Mouse (Mus musculus) heart, adult 2 months (tissue): ENCODE results near the gene Gm10553. TPM values are rescaled to one million over a fixed set of nuclear protein-coding genes. Genes with fewer than 3 reads are reported as not detected.
"Not testable (repeated sequence)": the region's sequence is repeated elsewhere in the genome, so short reads cannot be mapped to it uniquely, and the experiment has no call there.

Experiments
- DNase-seq, 2 experiments: peaks; one replicate each; pipeline ENCODE4 v3.0.0; 2021
- H3K27ac ChIP-seq: fragments of 200-600 bp; 2 replicates; pipeline ENCODE4 v1.8.1; 2022
- H3K27me3 ChIP-seq: fragments of 200-500 bp; 2 replicates; pipeline ENCODE4 v1.6.1; 2012; ENCODE audit warnings: mild to moderate bottlenecking, low read length, inconsistent platforms, mixed read lengths; ENCODE audit not compliant: control insufficient read depth, insufficient read depth
- H3K36me3 ChIP-seq: fragments of 200-500 bp; 2 replicates; pipeline ENCODE4 v1.6.1; 2012; ENCODE audit warnings: low read length, inconsistent platforms; ENCODE audit not compliant: control insufficient read depth, insufficient read depth
- H3K4me1 ChIP-seq: fragments of 200-500 bp; 2 replicates; pipeline ENCODE4 v1.6.1; 2011; ENCODE audit warnings: low read length; ENCODE audit not compliant: control insufficient read depth, insufficient read depth
- H3K4me3 ChIP-seq: fragments of 200-600 bp; 2 replicates; pipeline ENCODE4 v1.8.1; 2022
- H3K79me2 ChIP-seq: fragments of 200-500 bp; replicated peaks from 2 replicates; pipeline ENCODE4 v1.6.1; 2012; ENCODE audit warnings: mild to moderate bottlenecking, inconsistent platforms, low read length, moderate library complexity, mixed read lengths; ENCODE audit not compliant: control insufficient read depth, insufficient read depth
- H3K9ac ChIP-seq: fragments of 200-500 bp; 2 replicates; pipeline ENCODE4 v1.6.1; 2012; ENCODE audit warnings: low read depth, mild to moderate bottlenecking, control low read depth, inconsistent platforms, low read length, mixed read lengths
- CTCF ChIP-seq: fragments of 200-600 bp; IDR thresholded peaks from 2 replicates; pipeline ENCODE4 v1.8.1; 2022; ENCODE audit warnings: antibody characterized with exemption, mild to moderate bottlenecking, moderate library complexity
- WGBS: fragments of 180-500 bp; shearing (Covaris S2); methylation state at CpG from one replicate; pipeline ENCODE4 v1.1.7; 2018; 5-methylcytosine and 5-hydroxymethylcytosine counted together
- intact Hi-C: fragments of 180-260 bp; cut with DNase I; formaldehyde crosslinking; loops from one replicate; pipeline ENCODE4 v1.15.1; 2025
- polyA plus RNA-seq: library from polyadenylated mRNA; depleted of rRNA; stranded (reverse); fragments of >200 nt; gene quantifications from 2 replicates; pipeline ENCODE4 v1.2.3, GENCODE M21; 2012; rRNA removed
- total RNA-seq, 2 experiments: library from RNA; stranded (reverse); gene quantifications; 2 replicates each; pipeline ENCODE4 v1.2.3; 2021

The Gm10553 gene
- total and polyA plus RNA-seq, 3 experiments = not detected

GRCm38 (mm10) chr1:85114666-85115402 lies 14.9 kb downstream of the Gm10553 start:
- H3K79me2 ChIP-seq, H3K4me3 ChIP-seq, H3K9ac ChIP-seq, H3K27ac ChIP-seq, H3K4me1 ChIP-seq, H3K27me3 ChIP-seq, intact Hi-C loops, H3K36me3 ChIP-seq: not testable (repeated sequence)
- peak; percentile 57 for TF ChIP-seq CTCF
- 48% methylated on average over 6 of the region's 6 CpGs for WGBS
- DNase-seq = peak in 1 of 2 experiments; percentile 52

- H3K27me3 ChIP-seq, H3K27ac ChIP-seq, H3K4me3 ChIP-seq, H3K79me2 ChIP-seq, intact Hi-C loops, DNase-seq, H3K4me1 ChIP-seq, H3K36me3 ChIP-seq, H3K9ac ChIP-seq: not testable (repeated sequence)
- WGBS = 42% methylated on average over 4 of the region's 6 CpGs
Measured at GRCm38 (mm10) chr1:85117537-85117936, 17.6 kb downstream of the Gm10553 start.

DNA sequence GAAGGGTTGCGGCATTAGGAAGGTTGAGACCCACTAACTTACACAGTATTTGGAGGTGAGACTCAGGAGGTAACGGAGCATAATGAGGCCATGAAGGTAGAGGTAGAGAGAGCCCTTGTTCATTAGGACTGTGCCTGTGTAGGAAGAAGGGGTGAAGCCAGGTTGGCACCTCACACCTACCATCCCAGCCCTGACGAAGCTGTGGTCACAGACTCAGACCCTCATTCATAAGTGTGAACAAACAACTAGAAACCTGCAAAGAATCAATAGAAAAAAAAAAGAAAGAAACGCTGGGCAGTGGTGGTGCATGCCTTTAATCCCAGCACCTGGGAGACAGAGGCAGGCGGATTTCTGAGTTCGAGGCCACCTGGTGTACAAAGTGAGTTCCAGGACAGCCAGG lies 18.4 kb downstream of the Gm10553 start:
- DNase-seq, intact Hi-C loops, H3K4me1 ChIP-seq: not testable (repeated sequence)

GRCm38 (mm10) chr1:85121841-85122240 lies 21.9 kb downstream of the Gm10553 start:
- 75% methylated on average over 4 of the region's 4 CpGs for WGBS
- not testable (repeated sequence) for DNase-seq

More for the DNA sequence above, 18.4 kb downstream of the Gm10553 start:
- not testable (repeated sequence) for H3K9ac ChIP-seq, H3K4me3 ChIP-seq, H3K27ac ChIP-seq, H3K27me3 ChIP-seq, H3K36me3 ChIP-seq, H3K79me2 ChIP-seq
- WGBS = 70% methylated on average over 5 of the region's 6 CpGs

DNA sequence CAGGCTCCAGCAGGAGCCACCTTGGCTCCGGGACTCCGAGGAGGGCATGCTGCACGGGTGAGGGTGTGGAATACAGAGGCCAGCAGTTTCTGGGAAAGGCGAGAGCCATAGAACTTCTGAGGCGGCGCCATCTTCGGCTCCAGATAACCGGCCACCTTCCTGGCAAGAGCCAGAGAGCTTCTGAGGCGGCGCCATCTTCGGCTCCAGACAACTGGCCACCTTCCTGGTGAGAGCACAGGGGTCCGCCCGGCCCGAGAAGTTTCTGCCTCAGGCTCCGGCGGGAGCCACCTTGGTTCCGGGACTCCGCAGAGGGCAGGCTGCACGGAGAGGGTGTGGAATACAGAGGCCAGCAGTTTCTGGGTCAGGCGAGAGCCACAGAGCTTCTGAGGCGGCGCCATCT lies 33.7 kb downstream of the Gm10553 start:
- H3K27ac ChIP-seq, intact Hi-C loops: not testable (repeated sequence)
- WGBS = 87% methylated on average over 22 of the region's 22 CpGs

More at GRCm38 (mm10) chr1:85121841-85122240, 21.9 kb downstream of the Gm10553 start:
- H3K36me3 ChIP-seq, H3K4me1 ChIP-seq, intact Hi-C loops, H3K27ac ChIP-seq, H3K4me3 ChIP-seq, H3K9ac ChIP-seq, H3K27me3 ChIP-seq, H3K79me2 ChIP-seq: not testable (repeated sequence)

More for the DNA sequence above, 33.7 kb downstream of the Gm10553 start:
- not testable (repeated sequence) for H3K79me2 ChIP-seq, H3K4me1 ChIP-seq, H3K9ac ChIP-seq, H3K36me3 ChIP-seq, H3K4me3 ChIP-seq, H3K27me3 ChIP-seq, DNase-seq

Other genes starting within 250 kb of the Gm10553 start
- gene Slc16a14, start 165.0 kb upstream of the Gm10553 start, total RNA-seq = under 1 TPM; 0.23 to 0.48 TPM
- 0.10 and 0.15 TPM in 2 replicates for gene Slc16a14, start 165.0 kb upstream of the Gm10553 start, polyA plus RNA-seq
- gene A530032D15Rik, start 9.7 kb downstream of the Gm10553 start, total RNA-seq = under 1 TPM in 1 of 2 experiments, not detected in 1; 0.84 TPM
- gene A530032D15Rik, start 9.7 kb downstream of the Gm10553 start, polyA plus RNA-seq = not detected in 2 replicates
- under 1 TPM; 0.80 to 0.84 TPM for gene C130026I21Rik, start 170.4 kb downstream of the Gm10553 start, total RNA-seq
- gene C130026I21Rik, start 170.4 kb downstream of the Gm10553 start, polyA plus RNA-seq = not detected in 2 replicates